Mouse (Mus musculus): Measurements from ENCODE around the gene Prss50.

Gene Prss50

GRCm38 (mm10) chr9:110874660-110875191, 17.0 kb downstream of the Prss50 start:
- no peak for DNase-seq (ENCODE audit: low spot score)

- DNase-seq (ENCODE audit: low spot score): no peak
These were observed 17.5 kb downstream of the Prss50 start for GRCm38 (mm10) chr9:110875288-110875695.

GRCm38 (mm10) chr9:110877353-110877752, 19.6 kb downstream of the Prss50 start:
- DNase-seq (ENCODE audit: low spot score): no peak

GRCm38 (mm10) chr9:110877888-110878287, 20.1 kb downstream of the Prss50 start:
- peak; percentile 58 for DNase-seq (ENCODE audit: low spot score)

GRCm38 (mm10) chr9:110879191-110879920, 21.6 kb downstream of the Prss50 start, which contains the start of gene Als2cl:
Gene Als2cl, plus strand, starts transcription at chr9:110879870.
- DNase-seq (ENCODE audit: low spot score): peak; percentile 74

GRCm38 (mm10) chr9:110879998-110880561, 22.3 kb downstream of the Prss50 start, which contains the start of gene Tmie:
Gene Tmie, minus strand, starts transcription at chr9:110880113.
- DNase-seq (ENCODE audit: low spot score): peak; percentile 77

GRCm38 (mm10) chr9:110880772-110881171, 23.0 kb downstream of the Prss50 start:
- DNase-seq (ENCODE audit: low spot score): no peak

GRCm38 (mm10) chr9:110881953-110882352, 24.2 kb downstream of the Prss50 start:
- DNase-seq (ENCODE audit: low spot score): no peak

- no peak for DNase-seq (ENCODE audit: low spot score)
These were observed 29.9 kb downstream of the Prss50 start for GRCm38 (mm10) chr9:110887388-110888303.

- DNase-seq (ENCODE audit: low spot score): no peak
These were observed 31.2 kb downstream of the Prss50 start for GRCm38 (mm10) chr9:110888935-110889334.

- no peak for DNase-seq (ENCODE audit: low spot score)
These were observed 32.4 kb downstream of the Prss50 start for GRCm38 (mm10) chr9:110890026-110890783.

- no peak for DNase-seq (ENCODE audit: low spot score)
These were observed 33.5 kb downstream of the Prss50 start for GRCm38 (mm10) chr9:110891077-110891828.

GRCm38 (mm10) chr9:110892552-110892951, 34.8 kb downstream of the Prss50 start:
- DNase-seq (ENCODE audit: low spot score): no peak

GRCm38 (mm10) chr9:110893429-110893828, 35.7 kb downstream of the Prss50 start:
- no peak for DNase-seq (ENCODE audit: low spot score)

- DNase-seq (ENCODE audit: low spot score): no peak
These were observed 37.7 kb downstream of the Prss50 start for GRCm38 (mm10) chr9:110895507-110895906.

- no peak for DNase-seq (ENCODE audit: low spot score)
These were observed 38.2 kb downstream of the Prss50 start for GRCm38 (mm10) chr9:110895994-110896393.

- DNase-seq (ENCODE audit: low spot score): no peak
These were observed 38.8 kb downstream of the Prss50 start for GRCm38 (mm10) chr9:110896595-110896994.

GRCm38 (mm10) chr9:110899451-110900008, 41.8 kb downstream of the Prss50 start:
- DNase-seq (ENCODE audit: low spot score): no peak

GRCm38 (mm10) chr9:110901204-110901603, 43.4 kb downstream of the Prss50 start:
- no peak for DNase-seq (ENCODE audit: low spot score)

- no peak for DNase-seq (ENCODE audit: low spot score)
These were observed 44.5 kb downstream of the Prss50 start for GRCm38 (mm10) chr9:110902271-110902670.

Data from ovary, adult 18-20 months (tissue).